Mouse (Mus musculus) adrenal gland, adult 18-20 months (tissue): ENCODE data around the gene Aes. TPM values are rescaled to one million over a fixed set of nuclear protein-coding genes. Genes with fewer than 3 reads are reported as not detected.

Experiments
- DNase-seq, 2 experiments: peaks; one replicate each; pipeline ENCODE4 v3.0.0; 2021 to 2022; ENCODE audit warnings: low spot score in 2 of 2
- total RNA-seq, 2 experiments: library from RNA; stranded (reverse); gene quantifications; 1 replicate in 1 of 2; 2 replicates in 1 of 2; pipeline ENCODE4 v1.2.3; 2021

Gene Aes
- total RNA-seq, 2 experiments from 2014 or later, result 911 to 1,138 TPM

GRCm38 (mm10) chr10:81565257-81566228 lies 6.3 kb downstream of the Aes start:
- DNase-seq, result no peak

DNA sequence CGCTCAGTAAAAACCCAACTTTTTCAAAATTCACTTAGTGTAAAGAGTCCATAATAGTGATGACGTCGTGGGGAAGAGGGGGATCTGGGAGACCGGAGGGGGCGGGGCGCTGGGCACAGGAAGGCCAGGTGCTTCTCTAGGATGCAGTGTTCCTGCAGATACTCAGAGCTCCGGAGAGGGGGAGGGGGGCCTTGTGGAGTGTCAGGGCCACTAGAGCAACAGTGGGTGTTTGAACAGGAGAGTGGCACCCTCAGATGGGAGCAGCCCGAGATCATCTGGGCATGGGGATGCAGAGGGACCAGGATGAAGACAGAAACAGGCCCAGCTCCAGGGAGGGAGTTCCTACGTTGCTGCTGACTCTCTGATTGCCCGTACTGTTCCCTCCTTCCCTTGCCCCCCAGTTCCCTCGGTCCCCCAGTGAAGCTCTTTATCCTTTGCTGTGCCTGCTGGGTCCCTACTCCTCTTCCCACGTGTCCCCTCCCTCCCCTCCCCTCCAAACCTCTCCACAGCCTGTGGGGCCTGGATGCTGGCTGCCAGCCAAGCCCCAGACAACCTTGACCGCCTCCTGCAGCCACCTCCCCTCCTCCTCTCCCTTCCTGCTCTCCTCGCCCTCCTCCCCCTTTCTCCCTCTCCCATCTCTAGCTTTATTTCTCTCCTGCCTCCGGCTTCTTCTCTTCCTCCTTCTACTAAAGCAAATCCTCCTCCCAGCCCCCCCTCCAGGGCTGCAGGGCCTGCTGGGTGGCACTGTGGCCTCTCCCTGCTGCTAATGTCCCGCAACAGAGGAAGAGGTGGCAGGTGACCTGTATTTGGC lies 9.3 kb downstream of the Aes start:
- DNase-seq, result peak; percentile 56 to 64

- no peak for DNase-seq
These were observed 10.4 kb downstream of the Aes start for GRCm38 (mm10) chr10:81569507-81570237.

DNA sequence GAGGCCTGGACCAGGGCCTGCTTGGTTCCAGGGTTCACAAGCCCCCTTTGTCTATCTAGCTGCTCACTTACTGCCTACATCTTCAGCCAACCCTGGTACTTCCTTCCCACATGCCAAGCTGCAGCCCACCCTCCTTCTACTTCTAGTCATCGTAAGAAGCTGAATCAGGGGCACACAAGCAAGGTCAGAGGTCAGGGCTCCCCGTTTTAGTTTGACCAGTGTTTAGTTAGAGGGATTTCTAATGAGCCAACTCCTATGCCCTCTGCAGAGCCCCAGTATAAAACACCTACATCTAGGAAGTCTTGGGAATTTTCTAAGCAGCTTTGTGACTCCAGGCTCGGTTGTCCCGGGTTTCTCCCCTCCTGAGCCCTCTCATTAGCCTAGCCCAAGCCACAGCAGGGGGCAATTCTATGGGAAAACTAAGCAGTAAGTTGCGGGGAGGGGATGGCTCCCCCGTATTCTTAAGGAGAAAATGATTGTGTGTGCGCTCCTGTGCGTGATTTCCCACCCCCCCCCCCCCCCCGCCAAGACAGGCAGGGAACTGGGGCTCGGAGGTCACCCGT lies 11.0 kb downstream of the Aes start:
- no peak for DNase-seq

- DNase-seq, result peak; percentile 89 to 91
These were observed 11.7 kb downstream of the Aes start for GRCm38 (mm10) chr10:81570831-81571500.

DNA sequence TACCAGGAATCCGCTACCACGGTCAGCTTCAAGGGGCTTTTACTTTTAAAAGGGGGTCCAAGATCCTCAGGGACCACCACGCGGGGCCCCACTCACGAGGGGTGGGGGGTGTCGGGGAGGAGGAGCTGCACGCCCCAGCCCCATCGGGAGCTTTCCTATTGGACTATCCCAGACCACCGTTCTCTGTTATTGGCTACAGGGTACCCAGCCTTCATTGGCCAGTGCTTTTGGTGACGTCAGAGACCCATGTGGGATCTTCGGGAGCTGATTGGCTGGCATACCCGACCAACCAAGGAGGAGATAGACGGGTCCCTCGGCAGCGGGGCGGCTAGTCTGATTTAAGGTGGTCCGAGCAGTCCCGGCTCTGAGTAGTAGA lies 12.2 kb downstream of the Aes start:
- DNase-seq, result peak; percentile 92 to 94

GRCm38 (mm10) chr10:81572133-81572671 lies 12.9 kb downstream of the Aes start:
- DNase-seq, result no peak

DNA sequence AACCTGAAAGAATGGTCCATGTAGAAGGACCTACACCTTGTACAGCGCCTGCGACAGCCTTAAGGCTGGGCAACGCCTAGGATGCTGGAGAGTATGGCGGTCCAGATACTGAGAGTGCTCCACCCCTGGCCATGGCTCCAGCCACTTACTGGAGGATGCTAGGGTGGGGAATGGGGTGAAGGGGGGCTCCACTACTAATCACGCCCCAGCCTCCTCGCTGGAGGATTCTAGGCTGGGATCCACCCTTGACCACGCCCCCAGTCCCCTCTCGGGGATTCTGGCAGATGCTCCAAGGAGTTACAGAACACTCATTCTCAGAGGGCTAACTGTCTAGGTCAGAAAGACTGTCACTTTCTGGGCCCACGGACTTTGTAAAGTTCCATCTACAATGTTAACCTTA lies 13.7 kb downstream of the Aes start:
- no peak for DNase-seq

DNA sequence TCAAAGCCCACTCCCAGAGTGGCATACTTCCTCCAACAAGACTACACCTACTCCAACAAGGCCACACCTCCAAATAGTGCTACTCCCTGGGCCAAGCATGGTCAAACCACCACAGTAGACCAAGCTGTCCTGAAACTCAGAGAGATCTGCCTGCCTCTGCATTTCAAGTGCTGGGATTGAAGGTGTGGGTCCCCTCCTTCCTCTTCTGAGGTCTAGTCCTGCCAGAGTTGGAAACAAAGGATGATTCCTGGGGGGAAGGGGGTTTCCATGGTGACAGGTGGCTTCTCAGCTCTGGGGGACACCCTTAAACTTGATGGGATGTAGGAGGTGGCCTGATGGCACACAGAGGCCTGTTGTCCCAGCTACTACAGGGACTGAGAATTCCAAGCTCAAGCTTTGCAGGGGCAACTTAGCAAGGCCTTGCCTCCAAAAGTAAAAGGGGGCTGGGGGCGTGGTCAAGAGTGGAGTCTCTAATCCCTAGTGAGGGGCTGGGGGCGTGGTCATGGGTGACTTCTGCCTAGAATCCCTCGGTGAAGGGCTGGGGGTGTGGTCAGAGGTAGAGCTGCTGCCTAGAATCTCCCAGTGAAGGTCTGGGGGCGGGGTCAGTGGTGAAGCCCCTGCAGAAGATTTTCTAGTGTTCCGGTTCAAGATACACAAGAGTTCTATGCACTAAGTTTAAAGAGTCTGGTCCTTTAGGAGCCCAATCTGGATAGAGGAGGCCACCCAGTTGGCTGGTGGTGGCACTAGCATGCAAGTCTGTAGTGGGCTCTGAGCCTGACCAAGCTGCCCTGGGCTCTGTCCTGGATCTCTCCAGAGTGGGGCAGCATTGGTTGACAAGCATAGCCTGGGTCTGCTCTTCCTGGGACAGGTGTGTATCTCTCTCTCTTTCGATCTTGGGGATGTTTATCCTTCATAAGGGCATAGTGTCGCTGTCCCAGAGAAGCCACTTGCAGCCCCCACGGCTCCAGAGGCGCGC lies 15.1 kb downstream of the Aes start, which contains the start of gene Tle2:
Tle2 (plus strand) TSS at position 481 of the 976 bp plus-strand sequence.
- DNase-seq, result no peak

DNA sequence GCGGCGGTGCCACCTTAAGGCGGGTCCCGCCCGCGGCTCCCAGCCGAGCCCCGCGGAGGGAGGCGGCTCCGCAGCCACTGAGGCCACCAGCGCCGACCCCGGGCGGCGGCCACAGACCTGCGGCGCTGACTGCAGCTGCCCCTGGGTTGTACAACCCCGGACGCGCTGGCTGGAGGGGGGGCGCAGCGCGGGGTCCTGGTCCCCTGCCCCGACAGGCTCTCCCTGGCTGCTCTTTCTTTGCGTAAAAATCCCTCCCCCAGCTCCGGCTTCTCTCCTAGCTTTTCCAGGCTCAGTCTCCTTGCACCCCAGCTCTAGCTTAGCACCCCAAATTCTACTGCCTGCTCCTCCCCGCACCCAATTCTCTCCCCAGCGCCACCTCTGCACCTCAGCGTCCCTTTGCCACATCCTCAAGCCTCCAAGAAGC lies 15.9 kb downstream of the Aes start:
- peak; percentile 58 to 72 for DNase-seq

DNA sequence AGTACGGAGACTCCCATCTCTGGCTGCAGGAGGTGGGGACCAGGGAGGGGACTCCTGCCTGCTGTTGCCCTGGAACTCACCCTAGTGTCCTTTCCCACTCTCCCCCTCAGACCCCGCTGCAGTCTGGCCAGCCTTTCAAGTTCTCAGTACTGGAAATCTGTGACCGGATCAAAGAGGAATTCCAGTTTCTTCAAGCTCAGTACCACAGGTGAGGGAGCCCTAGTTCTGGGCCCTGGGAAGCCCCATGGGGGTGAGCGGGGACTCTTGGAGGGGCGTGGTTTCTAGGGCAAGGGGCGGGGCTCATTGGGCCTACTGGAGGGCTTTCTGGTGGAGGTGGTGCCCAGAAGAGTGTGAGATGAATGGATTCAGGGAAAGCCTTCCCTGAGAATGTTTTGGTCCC lies 16.4 kb downstream of the Aes start:
- DNase-seq, result no peak

- DNase-seq, result no peak
These were observed 20.7 kb downstream of the Aes start for GRCm38 (mm10) chr10:81579967-81580366.

GRCm38 (mm10) chr10:81580441-81581070 lies 21.3 kb downstream of the Aes start:
- no peak for DNase-seq

DNA sequence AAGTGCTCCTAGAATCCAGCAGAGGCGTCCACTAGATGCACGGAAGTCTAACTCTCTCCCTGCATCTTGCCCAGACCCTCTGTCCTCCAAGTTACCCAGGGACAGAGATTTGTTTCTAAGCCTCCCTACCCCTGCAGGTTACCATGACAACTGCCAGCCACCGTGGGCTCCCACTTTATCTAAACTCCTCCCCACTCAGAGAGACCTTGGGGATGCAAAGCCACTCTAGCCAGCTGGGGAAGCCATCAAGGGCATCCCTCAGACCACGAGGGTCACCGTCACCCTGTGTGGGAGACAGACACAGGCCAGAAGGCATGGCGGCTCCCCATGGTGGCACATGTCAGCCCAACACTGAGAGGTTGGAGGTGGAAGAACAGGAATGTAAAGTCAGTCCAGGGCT lies 24.1 kb downstream of the Aes start:
- DNase-seq, result no peak

DNA sequence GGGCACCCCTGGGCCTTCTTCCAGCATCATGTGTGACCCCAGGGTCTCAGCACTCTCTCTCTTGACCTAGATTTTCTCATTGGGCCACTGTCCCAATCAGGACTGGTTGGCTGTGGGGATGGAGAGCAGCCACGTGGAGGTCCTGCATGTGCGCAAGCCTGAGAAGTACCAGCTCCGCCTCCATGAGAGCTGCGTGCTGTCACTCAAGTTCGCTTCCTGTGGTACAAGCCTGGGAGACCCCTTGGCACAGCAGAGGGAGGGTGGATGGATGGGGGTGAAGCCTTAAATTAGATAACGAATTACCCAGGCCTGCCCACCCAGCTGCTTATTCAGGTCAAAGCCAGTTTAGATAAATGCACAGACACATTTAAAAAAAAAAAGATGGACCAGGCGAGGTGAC lies 29.5 kb downstream of the Aes start:
- DNase-seq, result no peak

- no peak for DNase-seq
These were observed 32.6 kb downstream of the Aes start for GRCm38 (mm10) chr10:81591846-81592245.

- DNase-seq, result no peak
These were observed 33.3 kb downstream of the Aes start for GRCm38 (mm10) chr10:81592631-81593030.

DNA sequence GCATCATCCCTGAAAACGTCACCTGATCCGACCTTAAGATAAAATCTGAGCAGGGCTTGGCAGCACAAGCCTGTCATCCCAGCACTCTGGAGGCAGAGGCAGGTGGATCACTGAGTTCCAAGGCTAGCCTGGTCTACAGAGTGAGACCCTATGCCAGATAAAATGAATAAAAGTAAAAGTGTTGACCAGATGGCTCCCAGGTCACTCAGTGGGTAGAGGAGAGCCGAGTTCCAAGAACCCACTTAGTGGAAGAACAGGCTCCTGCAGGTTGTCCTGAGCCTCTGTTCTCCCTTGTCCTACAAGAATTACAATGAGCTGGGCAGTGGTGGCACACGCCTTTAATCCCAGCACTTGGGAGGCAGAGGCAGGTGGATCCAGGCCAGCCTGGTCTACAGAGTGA lies 33.9 kb downstream of the Aes start:
- DNase-seq, result no peak
